Mouse (Mus musculus): Measurements from ENCODE around the gene Cavin4. TPM values are rescaled to one million over a fixed set of nuclear protein-coding genes. Genes with fewer than 3 reads are reported as not detected.

Cavin4 gene
- polyA plus RNA-seq, 1 experiment, result 0.38 TPM

- H3K27ac ChIP-seq (ENCODE audit: insufficient read depth, low read depth, low read length), result no peak overlapping the region
- TF ChIP-seq CTCF (conservative IDR thresholded peaks at IDR 0.05; ENCODE audit: insufficient read depth, insufficient read length, low read depth, low read length), result no peak
- TF ChIP-seq POLR2A (IDR thresholded peaks at IDR 0.05; ENCODE audit: low read depth, low read length), result no peak
- no peaks in the 10 kb centered on the region for H3K4me1 ChIP-seq (ENCODE audit: control insufficient read depth, insufficient read depth, low read length)
- WGBS, result 84% methylated on average over 6 of the region's 6 CpGs
- no peak overlapping the region for H3K4me3 ChIP-seq (ENCODE audit: insufficient read depth, low read depth, low read length)
- no peaks in the 10 kb centered on the region for H3K27me3 ChIP-seq (replicated peaks; ENCODE audit: control insufficient read depth, insufficient read depth, low read length)
- H3K36me3 ChIP-seq (ENCODE audit: control insufficient read depth, insufficient read depth, low read length), result no peaks in the 10 kb centered on the region
- no peak for DNase-seq
These were observed 707 bp downstream of the Cavin4 start for GRCm38 (mm10) chr4:48664021-48664420.

GRCm38 (mm10) chr4:48667279-48667678 is 4.0 kb downstream of the Cavin4 start:
- H3K4me3 ChIP-seq (ENCODE audit: insufficient read depth, low read depth, low read length), result no peak overlapping the region

GRCm38 (mm10) chr4:48672915-48673314 is 9.6 kb downstream of the Cavin4 start:
- Histone ChIP-seq H3K36me3 (ENCODE audit: control insufficient read depth, insufficient read depth, low read length) (no peaks in the 10 kb centered on the region), H3K27ac (ENCODE audit: insufficient read depth, low read depth, low read length) (no peak overlapping the region), H3K27me3 (replicated peaks; ENCODE audit: control insufficient read depth, insufficient read depth, low read length) (no peaks in the 10 kb centered on the region), H3K4me3 (ENCODE audit: insufficient read depth, low read depth, low read length) (no peak overlapping the region), H3K4me1 (ENCODE audit: control insufficient read depth, insufficient read depth, low read length) (no peaks in the 10 kb centered on the region)
- TF ChIP-seq POLR2A (IDR thresholded peaks at IDR 0.05; ENCODE audit: low read depth, low read length), result no peak
- TF ChIP-seq CTCF (conservative IDR thresholded peaks at IDR 0.05; ENCODE audit: insufficient read depth, insufficient read length, low read depth, low read length), result no peak
- WGBS, result 72% methylated on average over 5 of the region's 5 CpGs
- DNase-seq, result peak; percentile 10

More at GRCm38 (mm10) chr4:48667279-48667678, 4.0 kb downstream of the Cavin4 start:
- Histone ChIP-seq H3K27me3 (replicated peaks; ENCODE audit: control insufficient read depth, insufficient read depth, low read length) (no peaks in the 10 kb centered on the region), H3K27ac (ENCODE audit: insufficient read depth, low read depth, low read length) (no peak overlapping the region), H3K4me1 (ENCODE audit: control insufficient read depth, insufficient read depth, low read length) (no peaks in the 10 kb centered on the region), H3K36me3 (ENCODE audit: control insufficient read depth, insufficient read depth, low read length) (no peaks in the 10 kb centered on the region)
- no peak for DNase-seq
- TF ChIP-seq CTCF (conservative IDR thresholded peaks at IDR 0.05; ENCODE audit: insufficient read depth, insufficient read length, low read depth, low read length), result no peak
- TF ChIP-seq POLR2A (IDR thresholded peaks at IDR 0.05; ENCODE audit: low read depth, low read length), result no peak
- 91% methylated on average over 6 of the region's 6 CpGs for WGBS

GRCm38 (mm10) chr4:48674412-48674811 is 11.1 kb downstream of the Cavin4 start:
- Histone ChIP-seq H3K27ac (ENCODE audit: insufficient read depth, low read depth, low read length) (no peak overlapping the region), H3K36me3 (ENCODE audit: control insufficient read depth, insufficient read depth, low read length) (no peaks in the 10 kb centered on the region), H3K4me3 (ENCODE audit: insufficient read depth, low read depth, low read length) (no peak overlapping the region), H3K4me1 (ENCODE audit: control insufficient read depth, insufficient read depth, low read length) (no peaks in the 10 kb centered on the region), H3K27me3 (replicated peaks; ENCODE audit: control insufficient read depth, insufficient read depth, low read length) (no peaks in the 10 kb centered on the region)
- no peak for DNase-seq
- 82% methylated on average over 7 of the region's 7 CpGs for WGBS
- TF ChIP-seq CTCF (conservative IDR thresholded peaks at IDR 0.05; ENCODE audit: insufficient read depth, insufficient read length, low read depth, low read length), result no peak
- no peak for TF ChIP-seq POLR2A (IDR thresholded peaks at IDR 0.05; ENCODE audit: low read depth, low read length)

- H3K27me3 ChIP-seq (replicated peaks; ENCODE audit: control insufficient read depth, insufficient read depth, low read length), result no peaks in the 10 kb centered on the region
- no peak for DNase-seq
- H3K4me3 ChIP-seq (ENCODE audit: insufficient read depth, low read depth, low read length), result no peak overlapping the region
- H3K4me1 ChIP-seq (ENCODE audit: control insufficient read depth, insufficient read depth, low read length), result no peaks in the 10 kb centered on the region
- H3K27ac ChIP-seq (ENCODE audit: insufficient read depth, low read depth, low read length), result no peak overlapping the region
- H3K36me3 ChIP-seq (ENCODE audit: control insufficient read depth, insufficient read depth, low read length), result no peaks in the 10 kb centered on the region
- WGBS, result 92% methylated on average over 13 of the region's 13 CpGs
- TF ChIP-seq CTCF (conservative IDR thresholded peaks at IDR 0.05; ENCODE audit: insufficient read depth, insufficient read length, low read depth, low read length), result no peak
- no peak for TF ChIP-seq POLR2A (IDR thresholded peaks at IDR 0.05; ENCODE audit: low read depth, low read length)
These were observed 13.4 kb downstream of the Cavin4 start for GRCm38 (mm10) chr4:48676570-48677185.

- Histone ChIP-seq H3K4me3 (ENCODE audit: insufficient read depth, low read depth, low read length) (no peak overlapping the region), H3K27me3 (replicated peaks; ENCODE audit: control insufficient read depth, insufficient read depth, low read length) (no peaks in the 10 kb centered on the region), H3K36me3 (ENCODE audit: control insufficient read depth, insufficient read depth, low read length) (no peaks in the 10 kb centered on the region), H3K4me1 (ENCODE audit: control insufficient read depth, insufficient read depth, low read length) (no peaks in the 10 kb centered on the region), H3K27ac (ENCODE audit: insufficient read depth, low read depth, low read length) (no peak overlapping the region)
- DNase-seq, result no peak
- 96% methylated on average over 8 of the region's 8 CpGs for WGBS
- no peak for TF ChIP-seq POLR2A (IDR thresholded peaks at IDR 0.05; ENCODE audit: low read depth, low read length)
These were observed 14.0 kb downstream of the Cavin4 start for GRCm38 (mm10) chr4:48677276-48677675.

- no peaks in the 10 kb centered on the region for H3K36me3 ChIP-seq (ENCODE audit: control insufficient read depth, insufficient read depth, low read length)
- no peak overlapping the region for H3K4me3 ChIP-seq (ENCODE audit: insufficient read depth, low read depth, low read length)
- no peak overlapping the region for H3K27ac ChIP-seq (ENCODE audit: insufficient read depth, low read depth, low read length)
- no peak for DNase-seq
- no peaks in the 10 kb centered on the region for H3K27me3 ChIP-seq (replicated peaks; ENCODE audit: control insufficient read depth, insufficient read depth, low read length)
- no peaks in the 10 kb centered on the region for H3K4me1 ChIP-seq (ENCODE audit: control insufficient read depth, insufficient read depth, low read length)
- WGBS, result 74% methylated on average over 2 of the region's 2 CpGs
- TF ChIP-seq POLR2A (IDR thresholded peaks at IDR 0.05; ENCODE audit: low read depth, low read length) (no peak), CTCF (conservative IDR thresholded peaks at IDR 0.05; ENCODE audit: insufficient read depth, insufficient read length, low read depth, low read length) (no peak)
These were observed 14.5 kb downstream of the Cavin4 start for GRCm38 (mm10) chr4:48677812-48678211.

Measured in kidney, adult 2 months (tissue).